Mouse (Mus musculus) heart, postnatal 14 days (tissue): Measurements from ENCODE around the gene Rnf25. TPM values are rescaled to one million over a fixed set of nuclear protein-coding genes. Genes with fewer than 3 reads are reported as not detected.

Experiments
- DNase-seq, 2 experiments: peaks; one replicate each; pipeline ENCODE4 v3.0.0; 2021 to 2022
- intact Hi-C: fragments of 180-260 bp; cut with DNase I; formaldehyde crosslinking; loops from one replicate; pipeline ENCODE4 v1.15.1; 2025
- long read RNA-seq, 2 experiments: library from polyadenylated mRNA; stranded (forward); transcript quantifications; one replicate each; pipeline ENCODE4 v2.0.0; 2021
- total RNA-seq, 2 experiments: library from RNA; stranded (reverse); gene quantifications; 2 replicates each; pipeline ENCODE4 v1.2.3; 2021

Gene Rnf25
- 10 to 100 TPM; 16.5 to 21.5 TPM for total RNA-seq
- long read RNA-seq, experiment 1, result 0 reads
- long read RNA-seq, experiment 2, result 0 reads

GRCm38 (mm10) chr1:74601267-74601962 is at the start of gene Rnf25, which contains the start of gene Stk36:
TSS of gene Rnf25 (minus strand) at chr1:74601397.
TSS of gene Stk36 (plus strand) at chr1:74601445.
- DNase-seq, result peak; percentile 81 to 87

GRCm38 (mm10) chr1:74643926-74644325 is 42.7 kb upstream of the Rnf25 start:
- intact Hi-C loops, result loop anchor here (10.0 kb wide), 1 partner anchor 121 kb away; no protein-coding TSS in a partner anchor
- DNase-seq, result peak in 1 of 2 experiments; percentile 16

More at GRCm38 (mm10) chr1:74601267-74601962, at the start of gene Rnf25, which contains the start of gene Stk36:
- intact Hi-C loops, result loop anchor here (5.0 kb wide), 1 partner anchor 156 kb away; no protein-coding TSS in a partner anchor

- intact Hi-C loops, result loop anchor here (10.0 kb wide), 1 partner anchor 121 kb away; no protein-coding TSS in a partner anchor
- DNase-seq, result no peak
Measured at GRCm38 (mm10) chr1:74643524-74643923, 42.3 kb upstream of the Rnf25 start.

GRCm38 (mm10) chr1:74632734-74633133 is 31.5 kb upstream of the Rnf25 start:
- intact Hi-C loops, result no loop called here
- DNase-seq, result no peak

GRCm38 (mm10) chr1:74628001-74628400 is 26.8 kb upstream of the Rnf25 start:
- intact Hi-C loops, result no loop called here
- DNase-seq, result no peak

GRCm38 (mm10) chr1:74626076-74626475 is 24.9 kb upstream of the Rnf25 start:
- intact Hi-C loops, result no loop called here
- no peak for DNase-seq

- no peak for DNase-seq
- intact Hi-C loops, result no loop called here
Measured at GRCm38 (mm10) chr1:74624183-74624582, 23.0 kb upstream of the Rnf25 start.

- no peak for DNase-seq
- intact Hi-C loops, result loop anchor here (5.0 kb wide), 1 partner anchor 157 kb away; no protein-coding TSS in a partner anchor
Measured at GRCm38 (mm10) chr1:74600501-74601266, 513 bp downstream of the Rnf25 start.

GRCm38 (mm10) chr1:74594434-74594833 is 6.8 kb downstream of the Rnf25 start:
- intact Hi-C loops, result no loop called here
- no peak for DNase-seq

GRCm38 (mm10) chr1:74587773-74588445 is 13.3 kb downstream of the Rnf25 start, which contains the start of the genes Zfp142 and Bcs1l:
TSS of gene Zfp142 (minus strand) at chr1:74588246.
TSS of gene Bcs1l (plus strand) at chr1:74588289.
- peak; percentile 97 to 99 for DNase-seq
- intact Hi-C loops, result loop anchor here (2.0 kb wide), 1 partner anchor 81 kb away; the partner anchor contains the start of gene Cnot9

- intact Hi-C loops, result no loop called here
- peak in 1 of 2 experiments; percentile 49 for DNase-seq
Measured at GRCm38 (mm10) chr1:74587233-74587772, 13.9 kb downstream of the Rnf25 start.

- intact Hi-C loops, result no loop called here
- DNase-seq, result peak; percentile 12 to 38
Measured at GRCm38 (mm10) chr1:74584616-74585398, 16.4 kb downstream of the Rnf25 start.

GRCm38 (mm10) chr1:74582621-74583020 is 18.6 kb downstream of the Rnf25 start:
- no peak for DNase-seq
- intact Hi-C loops, result no loop called here

GRCm38 (mm10) chr1:74569739-74570719 is 31.2 kb downstream of the Rnf25 start:
- intact Hi-C loops, result no loop called here
- no peak for DNase-seq

- DNase-seq, result no peak
- intact Hi-C loops, result no loop called here
Measured at GRCm38 (mm10) chr1:74565834-74566233, 35.4 kb downstream of the Rnf25 start.

- DNase-seq, result no peak
- intact Hi-C loops, result no loop called here
Measured at GRCm38 (mm10) chr1:74559061-74559460, 42.1 kb downstream of the Rnf25 start.

- intact Hi-C loops, result no loop called here
- no peak for DNase-seq
Measured at GRCm38 (mm10) chr1:74544184-74544583, 57.0 kb downstream of the Rnf25 start, which contains the start of gene Usp37. TSS of gene Usp37 (minus strand) at chr1:74544284.
